Mouse (Mus musculus) embryonic fibroblast, embryonic 13.5 days (primary cell): Measurements from ENCODE around the gene Gmfg.

Experiments
- CTCF ChIP-seq: IDR thresholded peaks from 2 replicates; pipeline ENCODE4 v1.5.1; 2011; ENCODE audit warnings: mild to moderate bottlenecking, control low read depth, low read length, moderate library complexity, borderline replicate concordance; ENCODE audit not compliant: insufficient read depth
- POLR2A ChIP-seq: IDR thresholded peaks from 2 replicates; pipeline ENCODE4 v1.6.1; 2011; ENCODE audit warnings: low read depth, mild to moderate bottlenecking, control low read depth, low read length, moderate library complexity

DNA sequence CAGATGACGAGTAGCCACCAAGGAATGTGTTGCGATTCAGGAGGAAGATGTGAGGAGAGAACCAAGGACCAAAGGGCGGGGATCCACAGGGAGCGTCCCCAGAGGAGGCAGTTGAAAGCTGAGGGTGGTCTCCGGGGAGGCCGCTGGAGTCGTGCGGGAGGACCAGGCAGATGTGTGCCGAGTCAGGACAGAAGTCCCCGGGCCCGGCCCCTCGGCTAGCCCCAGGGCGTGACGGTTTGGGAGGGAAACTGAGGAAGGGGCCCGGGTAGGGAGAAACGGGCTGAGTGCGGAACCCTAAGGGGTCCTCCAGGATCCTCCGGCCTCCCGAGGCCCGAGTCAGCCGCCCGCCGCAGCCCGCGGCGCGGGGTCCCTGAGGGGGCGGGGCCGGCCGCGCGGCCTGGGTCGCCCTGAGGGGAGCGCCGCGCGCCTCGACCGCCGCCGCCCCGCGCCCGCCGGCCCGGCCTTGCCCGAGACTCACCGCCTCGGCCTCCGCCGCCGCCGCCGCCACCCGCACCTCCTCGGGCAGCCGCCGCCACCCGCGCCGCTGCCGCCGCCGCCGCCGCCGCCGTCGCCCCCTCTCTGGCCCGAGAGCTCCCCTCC is 1.5 kb upstream of the Gmfg start:
- TF ChIP-seq CTCF (no peak), POLR2A (no peak)
